Mouse (Mus musculus) cortical plate, adult 2 months (tissue): ENCODE measurements around the gene Strn4.
A peak's percentile ranks its signal among the peaks of the same experiment; 100 is the strongest.

ENCODE experiments used
- CTCF ChIP-seq: fragments of 200-500 bp; IDR thresholded peaks from 2 replicates; pipeline ENCODE4 v1.5.1; 2011; ENCODE audit warnings: mild to moderate bottlenecking, control low read depth, low read length; ENCODE audit not compliant: insufficient read depth; ENCODE audit errors: extremely low read depth
- POLR2A ChIP-seq: fragments of 200-500 bp; IDR thresholded peaks from 2 replicates; pipeline ENCODE4 v1.6.1; 2011; ENCODE audit warnings: mild to moderate bottlenecking, low read length, control low read depth; ENCODE audit not compliant: insufficient read depth; ENCODE audit errors: extremely low read depth

DNA sequence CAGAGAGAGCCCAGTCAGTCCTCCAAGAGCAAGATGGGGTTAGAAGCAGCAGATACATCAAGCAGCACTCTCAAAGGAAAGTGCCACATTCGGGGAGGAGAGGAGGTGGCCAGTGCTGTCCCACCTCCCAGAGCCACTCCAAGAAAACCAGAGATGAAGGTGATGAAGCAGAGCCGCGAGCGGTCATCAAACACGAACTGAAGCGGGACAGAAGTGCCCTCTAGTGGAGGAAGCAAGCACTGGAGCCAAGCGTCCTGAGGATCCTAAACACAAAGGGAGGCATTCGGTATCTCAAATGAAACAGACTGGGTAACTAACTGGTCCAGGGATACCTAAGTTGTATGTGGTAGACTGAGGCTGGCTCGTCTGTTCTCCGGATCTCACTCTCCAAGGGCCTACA lies 6.0 kb upstream of the Strn4 start:
- no peak for TF ChIP-seq POLR2A
- TF ChIP-seq CTCF, result peak; percentile 90
